Mouse (Mus musculus) hindbrain, embryonic 12.5 days (tissue): ENCODE data around the gene Lrba. TPM values are rescaled to one million over a fixed set of nuclear protein-coding genes. Genes with fewer than 3 reads are reported as not detected.
A peak's percentile ranks its signal among the peaks of the same experiment; 100 is the strongest.

Experiments used
- ATAC-seq: fragments of 200-750 bp; cut with Nextera tagmentation; 2 replicates; pipeline ENCODE4 v1.8.0; 2017; ENCODE audit warnings: moderate TSS enrichment; ENCODE audit not compliant: low FRiP score
- H3K27ac ChIP-seq: fragments of 300-500 bp; sonication (generic); 2 replicates; pipeline ENCODE4 v1.5.1; 2016; ENCODE audit warnings: mild to moderate bottlenecking
- H3K27me3 ChIP-seq: fragments of 300-500 bp; sonication (generic); 2 replicates; pipeline ENCODE4 v1.6.1; 2016; ENCODE audit warnings: mild to moderate bottlenecking
- H3K36me3 ChIP-seq: fragments of 300-500 bp; sonication (generic); 2 replicates; pipeline ENCODE4 v1.6.1; 2016; ENCODE audit warnings: mild to moderate bottlenecking
- H3K4me1 ChIP-seq: fragments of 300-500 bp; sonication (generic); 2 replicates; pipeline ENCODE4 v1.6.1; 2016
- H3K4me2 ChIP-seq: fragments of 300-500 bp; sonication (generic); replicated peaks from 2 replicates; pipeline ENCODE4 v1.6.1; 2016; ENCODE audit warnings: mild to moderate bottlenecking
- H3K4me3 ChIP-seq: fragments of 300-500 bp; sonication (generic); 2 replicates; pipeline ENCODE4 v1.5.1; 2016; ENCODE audit warnings: mild to moderate bottlenecking
- H3K9ac ChIP-seq: fragments of 300-500 bp; sonication (generic); 2 replicates; pipeline ENCODE4 v1.6.1; 2016; ENCODE audit warnings: mild to moderate bottlenecking, moderate library complexity
- H3K9me3 ChIP-seq: fragments of 300-500 bp; sonication (generic); replicated peaks from 2 replicates; pipeline ENCODE4 v1.6.1; 2016; ENCODE audit warnings: mild to moderate bottlenecking
- WGBS: fragments of 180-500 bp; shearing (Covaris S2); methylation state at CpG from one replicate; pipeline ENCODE4 v1.1.7; 2016; 5-methylcytosine and 5-hydroxymethylcytosine counted together
- polyA plus RNA-seq: library from polyadenylated mRNA; unstranded; fragments of >200 nt; fragmentation: Nextera tagmentation; extraction: Ambion mirVana; gene quantifications from 2 replicates; pipeline ENCODE4 v1.2.1, GENCODE M21; 2016

Lrba gene
- polyA plus RNA-seq, 1 experiment from 2014 or later, result 8.4 TPM

- H3K27ac ChIP-seq, result 0 out of 2 replicates have a peak overlapping the region, but pooled peaks have one; percentile 30
- H3K4me3 ChIP-seq, result no peak overlapping the region
- H3K27me3 ChIP-seq, result no peaks in the 10 kb centered on the region
- H3K4me2 ChIP-seq, result no peak overlapping the region
- H3K36me3 ChIP-seq, result peaks cover 44% of the 10 kb centered on the region; the same call in 1 of the 2 replicates
- no peak for ATAC-seq
- H3K9ac ChIP-seq, result no peak overlapping the region
- WGBS, result 75% methylated on average over 11 of the region's 11 CpGs
- H3K9me3 ChIP-seq, result no peaks in the 10 kb centered on the region
- H3K4me1 ChIP-seq, result peaks cover 14% of the 10 kb centered on the region
Measured at GRCm38 (mm10) chr3:86784930-86785329, 560.5 kb downstream of the Lrba start.

GRCm38 (mm10) chr3:86786280-86786679 is 561.8 kb downstream of the Lrba start:
- peaks cover 17% of the 10 kb centered on the region for H3K4me1 ChIP-seq
- 85% methylated on average over 12 of the region's 12 CpGs for WGBS
- 0 out of 2 replicates have a peak overlapping the region, but pooled peaks have one; percentile 30 for H3K27ac ChIP-seq
- peaks cover 45% of the 10 kb centered on the region for H3K36me3 ChIP-seq
- ATAC-seq, result no peak
- no peaks in the 10 kb centered on the region for H3K9me3 ChIP-seq
- H3K9ac ChIP-seq, result no peak overlapping the region
- H3K4me2 ChIP-seq, result no peak overlapping the region
- no peaks in the 10 kb centered on the region for H3K27me3 ChIP-seq
- H3K4me3 ChIP-seq, result no peak overlapping the region

- Histone ChIP-seq H3K27ac (peak overlapping the region; percentile 30), H3K27me3 (no peaks in the 10 kb centered on the region), H3K36me3 (peaks cover 45% of the 10 kb centered on the region), H3K4me3 (no peak overlapping the region), H3K4me1 (peaks cover 17% of the 10 kb centered on the region), H3K4me2 (no peak overlapping the region), H3K9ac (no peak overlapping the region), H3K9me3 (no peaks in the 10 kb centered on the region)
- 71% methylated on average over 11 of the region's 11 CpGs for whole genome bisulfite sequencing
- peak; percentile 35 for ATAC-seq
Measured at GRCm38 (mm10) chr3:86786845-86787351, 562.4 kb downstream of the Lrba start.

GRCm38 (mm10) chr3:86787423-86788123 is 563.1 kb downstream of the Lrba start:
- Histone ChIP-seq H3K4me1 (peaks cover 17% of the 10 kb centered on the region), H3K4me2 (no peak overlapping the region), H3K9me3 (no peaks in the 10 kb centered on the region), H3K36me3 (peaks cover 52% of the 10 kb centered on the region), H3K27me3 (no peaks in the 10 kb centered on the region), H3K27ac (peak overlapping the region; percentile 30), H3K4me3 (no peak overlapping the region), H3K9ac (peak overlapping the region; percentile 23; the same call in 1 of the 2 replicates)
- peak; percentile 35; the same call in 1 of the 2 replicates for ATAC-seq
- WGBS, result 88% methylated on average over 10 of the region's 10 CpGs

- Histone ChIP-seq H3K9ac (no peak overlapping the region), H3K4me2 (no peak overlapping the region), H3K9me3 (no peaks in the 10 kb centered on the region), H3K27ac (peak overlapping the region; percentile 57), H3K4me1 (peaks cover 17% of the 10 kb centered on the region), H3K4me3 (no peak overlapping the region), H3K27me3 (no peaks in the 10 kb centered on the region), H3K36me3 (peaks cover 63% of the 10 kb centered on the region)
- 41% methylated on average over 6 of the region's 6 CpGs for WGBS
- no peak for ATAC-seq
Measured at GRCm38 (mm10) chr3:86788711-86789110, 564.2 kb downstream of the Lrba start.

- no peak for ATAC-seq
- 0 out of 2 replicates have a peak overlapping the region, but pooled peaks have one; percentile 5 for H3K27ac ChIP-seq
Measured at GRCm38 (mm10) chr3:86789752-86790151, 565.3 kb downstream of the Lrba start.

GRCm38 (mm10) chr3:86793264-86793663 is 568.8 kb downstream of the Lrba start:
- 78% methylated on average over 4 of the region's 4 CpGs for WGBS
- Histone ChIP-seq H3K9ac (no peak overlapping the region), H3K4me2 (no peak overlapping the region), H3K9me3 (no peaks in the 10 kb centered on the region), H3K36me3 (peaks cover 40% of the 10 kb centered on the region), H3K27ac (no peak overlapping the region), H3K4me1 (peaks cover 10% of the 10 kb centered on the region), H3K27me3 (no peaks in the 10 kb centered on the region), H3K4me3 (no peak overlapping the region)
- no peak for ATAC-seq

More at GRCm38 (mm10) chr3:86789752-86790151, 565.3 kb downstream of the Lrba start:
- Histone ChIP-seq H3K4me2 (no peak overlapping the region), H3K9ac (no peak overlapping the region), H3K4me3 (no peak overlapping the region), H3K36me3 (peaks cover 61% of the 10 kb centered on the region), H3K27me3 (no peaks in the 10 kb centered on the region), H3K4me1 (peaks cover 17% of the 10 kb centered on the region), H3K9me3 (no peaks in the 10 kb centered on the region)
- WGBS, result 89% methylated on average over 5 of the region's 5 CpGs

- Histone ChIP-seq H3K36me3 (peaks cover 45% of the 10 kb centered on the region), H3K27me3 (no peaks in the 10 kb centered on the region), H3K4me2 (no peak overlapping the region), H3K9ac (no peak overlapping the region), H3K4me3 (no peak overlapping the region), H3K27ac (no peak overlapping the region), H3K9me3 (no peaks in the 10 kb centered on the region), H3K4me1 (peaks cover 7% of the 10 kb centered on the region)
- peak; percentile 29; the same call in 1 of the 2 replicates for ATAC-seq
- WGBS, result 55% methylated on average over 1 of the region's 1 CpGs
Measured at GRCm38 (mm10) chr3:86793720-86794191, 569.3 kb downstream of the Lrba start.

- H3K9ac ChIP-seq, result no peak overlapping the region
- no peaks in the 10 kb centered on the region; the same call in 1 of the 2 replicates for H3K4me1 ChIP-seq
- no peak overlapping the region for H3K27ac ChIP-seq
- no peaks in the 10 kb centered on the region for H3K27me3 ChIP-seq
- no peaks in the 10 kb centered on the region for H3K9me3 ChIP-seq
- 36% methylated on average over 6 of the region's 6 CpGs for WGBS
- no peak overlapping the region for H3K4me2 ChIP-seq
- H3K36me3 ChIP-seq, result peaks cover 41% of the 10 kb centered on the region
- H3K4me3 ChIP-seq, result no peak overlapping the region
- ATAC-seq, result no peak
Measured at GRCm38 (mm10) chr3:86796716-86797115, 572.2 kb downstream of the Lrba start.

- peaks cover 3% of the 10 kb centered on the region; the same call in 1 of the 2 replicates for H3K4me1 ChIP-seq
- WGBS, result 86% methylated on average over 13 of the region's 13 CpGs
- no peak overlapping the region for H3K27ac ChIP-seq
- H3K9me3 ChIP-seq, result no peaks in the 10 kb centered on the region
- no peak overlapping the region for H3K4me2 ChIP-seq
- H3K9ac ChIP-seq, result no peak overlapping the region
- H3K27me3 ChIP-seq, result no peaks in the 10 kb centered on the region
- H3K4me3 ChIP-seq, result no peak overlapping the region
- peaks cover 31% of the 10 kb centered on the region for H3K36me3 ChIP-seq
- ATAC-seq, result no peak
Measured at GRCm38 (mm10) chr3:86797871-86798460, 573.5 kb downstream of the Lrba start.

- no peak overlapping the region for H3K4me2 ChIP-seq
- no peaks in the 10 kb centered on the region for H3K27me3 ChIP-seq
- H3K9me3 ChIP-seq, result no peaks in the 10 kb centered on the region
- H3K4me3 ChIP-seq, result no peak overlapping the region
- H3K36me3 ChIP-seq, result peaks cover 29% of the 10 kb centered on the region
- H3K4me1 ChIP-seq, result peaks cover 8% of the 10 kb centered on the region; the same call in 1 of the 2 replicates
- 95% methylated on average over 9 of the region's 9 CpGs for WGBS
- ATAC-seq, result no peak
- H3K27ac ChIP-seq, result no peak overlapping the region; the same call in 1 of the 2 replicates
- H3K9ac ChIP-seq, result no peak overlapping the region
Measured at GRCm38 (mm10) chr3:86799041-86799440, 574.6 kb downstream of the Lrba start.

GRCm38 (mm10) chr3:86800841-86801240 is 576.4 kb downstream of the Lrba start:
- no peak for ATAC-seq

More at GRCm38 (mm10) chr3:86800841-86801240, 576.4 kb downstream of the Lrba start:
- H3K4me1 ChIP-seq, result peaks cover 8% of the 10 kb centered on the region; the same call in 1 of the 2 replicates
- H3K27ac ChIP-seq, result no peak overlapping the region
- no peak overlapping the region for H3K9ac ChIP-seq
- H3K4me2 ChIP-seq, result no peak overlapping the region
- no peak overlapping the region for H3K4me3 ChIP-seq
- H3K36me3 ChIP-seq, result peaks cover 38% of the 10 kb centered on the region
- 89% methylated on average over 8 of the region's 8 CpGs for WGBS
- no peaks in the 10 kb centered on the region for H3K9me3 ChIP-seq
- H3K27me3 ChIP-seq, result no peaks in the 10 kb centered on the region
